Mouse (Mus musculus) testis, adult 2 months (tissue): ENCODE data around the gene Nrxn2. TPM values are rescaled to one million over a fixed set of nuclear protein-coding genes. Genes with fewer than 3 reads are reported as not detected.

Experiments used
- H3K27ac ChIP-seq: fragments of 200-500 bp; 2 replicates; pipeline ENCODE4 v1.5.1; 2012; ENCODE audit warnings: low read depth, low read length; ENCODE audit not compliant: control insufficient read depth, insufficient read depth
- H3K27me3 ChIP-seq: fragments of 200-500 bp; 2 replicates; pipeline ENCODE4 v1.6.1; 2012; ENCODE audit warnings: mild to moderate bottlenecking, low read length, moderate library complexity; ENCODE audit not compliant: control insufficient read depth, insufficient read depth
- H3K36me3 ChIP-seq: fragments of 200-500 bp; 2 replicates; pipeline ENCODE4 v1.6.1; 2012; ENCODE audit warnings: mild to moderate bottlenecking, low read length; ENCODE audit not compliant: control insufficient read depth, insufficient read depth
- H3K4me1 ChIP-seq: fragments of 200-500 bp; 2 replicates; pipeline ENCODE4 v1.6.1; 2012; ENCODE audit warnings: low read length; ENCODE audit not compliant: control insufficient read depth, insufficient read depth
- H3K4me3 ChIP-seq: fragments of 200-500 bp; 2 replicates; pipeline ENCODE4 v1.5.1; 2012; ENCODE audit warnings: low read depth, mild to moderate bottlenecking, low read length, moderate library complexity, mixed read lengths; ENCODE audit not compliant: control insufficient read depth
- CTCF ChIP-seq: fragments of 200-500 bp; IDR thresholded peaks from 2 replicates; pipeline ENCODE4 v1.5.1; 2012; ENCODE audit warnings: low read depth, mild to moderate bottlenecking, inconsistent platforms, low read length, moderate library complexity; ENCODE audit not compliant: control insufficient read depth, insufficient read depth, insufficient replicate concordance
- POLR2A ChIP-seq: fragments of 200-500 bp; IDR thresholded peaks from 2 replicates; pipeline ENCODE4 v1.6.1; 2012; ENCODE audit warnings: low read depth, mild to moderate bottlenecking, inconsistent platforms, low read length, moderate library complexity; ENCODE audit not compliant: control insufficient read depth
- polyA plus RNA-seq: library from polyadenylated mRNA; depleted of rRNA; stranded (reverse); fragments of >200 nt; gene quantifications from 2 replicates; pipeline ENCODE4 v1.2.3, GENCODE M21; 2012

Gene Nrxn2
- polyA plus RNA-seq, 1 experiment = 2.5 TPM

DNA sequence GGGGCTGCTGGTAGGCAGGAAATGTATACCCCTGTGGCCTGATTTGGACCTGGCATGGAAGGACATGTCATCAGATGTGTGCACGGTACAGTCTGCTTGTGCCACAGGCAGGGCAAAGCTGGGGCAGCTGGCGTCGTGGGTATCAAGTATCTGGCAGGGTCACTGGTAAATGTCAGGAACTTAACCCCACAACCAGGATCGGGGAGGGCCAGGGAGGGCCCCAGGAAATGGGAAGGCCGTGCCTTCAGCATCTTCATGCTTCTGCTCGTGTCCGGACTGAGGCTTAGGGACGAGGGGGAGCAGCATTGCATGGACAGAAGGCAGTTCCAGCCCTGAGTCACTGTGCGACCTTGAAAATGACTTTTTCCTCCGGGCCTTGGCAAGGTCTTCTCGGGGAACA lies 33.6 kb upstream of the Nrxn2 start:
- no peaks in the 10 kb centered on the region for H3K27me3 ChIP-seq
- TF ChIP-seq CTCF = no peak
- TF ChIP-seq POLR2A = no peak
- H3K27ac ChIP-seq = no peak overlapping the region
- H3K4me1 ChIP-seq = no peaks in the 10 kb centered on the region
- no peaks in the 10 kb centered on the region for H3K36me3 ChIP-seq
- no peak overlapping the region for H3K4me3 ChIP-seq

DNA sequence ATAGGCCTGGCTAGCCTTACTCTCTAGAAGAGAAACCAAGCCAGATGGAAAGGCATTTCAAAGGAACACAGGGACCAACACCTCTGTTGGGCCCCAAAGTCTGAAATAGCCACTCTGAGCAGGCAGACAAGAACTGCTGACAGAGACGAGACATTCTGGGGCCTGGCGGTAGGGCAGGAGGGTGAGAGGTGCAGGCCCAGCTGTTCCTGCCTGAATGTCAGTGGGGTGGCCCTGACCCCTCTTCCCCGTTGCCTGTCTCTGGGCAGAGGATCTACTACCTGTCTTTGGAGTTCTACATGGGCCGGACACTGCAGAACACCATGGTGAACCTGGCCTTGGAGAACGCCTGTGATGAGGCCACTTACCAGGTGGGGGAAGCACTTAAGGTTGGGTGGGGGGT lies 33.1 kb upstream of the Nrxn2 start:
- no peaks in the 10 kb centered on the region for H3K4me1 ChIP-seq
- H3K27ac ChIP-seq = no peak overlapping the region
- H3K27me3 ChIP-seq = no peaks in the 10 kb centered on the region
- H3K36me3 ChIP-seq = no peaks in the 10 kb centered on the region
- no peak overlapping the region for H3K4me3 ChIP-seq
- TF ChIP-seq CTCF = no peak
- no peak for TF ChIP-seq POLR2A

DNA sequence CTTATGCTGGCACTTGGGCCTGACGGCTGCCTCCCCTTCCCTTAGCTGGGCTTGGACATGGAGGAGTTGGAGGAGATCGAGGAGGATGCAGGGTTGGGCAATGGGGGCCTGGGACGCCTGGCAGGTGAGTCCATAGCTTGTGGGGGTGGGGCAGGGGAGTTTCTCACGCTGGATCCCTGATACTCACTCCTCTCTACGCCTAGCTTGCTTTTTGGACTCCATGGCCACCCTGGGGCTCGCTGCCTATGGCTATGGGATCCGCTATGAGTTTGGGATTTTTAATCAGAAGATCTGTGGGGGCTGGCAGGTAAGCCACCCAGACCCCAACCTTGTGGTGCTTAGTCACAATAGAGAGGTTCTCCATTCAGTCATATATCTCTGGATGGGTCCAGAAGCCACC lies 32.7 kb upstream of the Nrxn2 start:
- H3K4me3 ChIP-seq = no peak overlapping the region
- H3K4me1 ChIP-seq = no peaks in the 10 kb centered on the region
- TF ChIP-seq CTCF (no peak), POLR2A (no peak)
- no peaks in the 10 kb centered on the region for H3K27me3 ChIP-seq
- no peaks in the 10 kb centered on the region for H3K36me3 ChIP-seq
- no peak overlapping the region for H3K27ac ChIP-seq

DNA sequence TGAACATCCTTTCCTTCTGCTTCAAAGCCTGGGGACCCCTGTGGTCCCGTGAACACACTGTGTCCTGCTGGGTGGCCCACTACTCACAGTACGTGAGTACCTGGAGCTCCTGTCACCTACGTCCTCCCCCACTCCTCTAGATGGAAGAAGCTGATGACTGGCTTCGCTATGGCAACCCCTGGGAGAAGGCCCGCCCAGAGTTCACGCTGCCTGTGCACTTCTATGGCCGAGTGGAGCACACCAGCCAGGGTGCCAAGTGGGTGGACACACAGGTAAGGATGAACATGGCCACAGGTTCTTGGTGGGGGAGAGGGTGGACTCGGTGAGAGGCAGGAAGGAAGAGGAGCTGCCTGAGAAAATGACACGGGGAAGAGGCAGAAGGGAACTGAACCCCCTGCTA lies 32.3 kb upstream of the Nrxn2 start:
- Histone ChIP-seq H3K27ac (no peak overlapping the region), H3K36me3 (no peaks in the 10 kb centered on the region), H3K4me1 (no peaks in the 10 kb centered on the region), H3K27me3 (no peaks in the 10 kb centered on the region), H3K4me3 (no peak overlapping the region)
- no peak for TF ChIP-seq POLR2A
- TF ChIP-seq CTCF = no peak

DNA sequence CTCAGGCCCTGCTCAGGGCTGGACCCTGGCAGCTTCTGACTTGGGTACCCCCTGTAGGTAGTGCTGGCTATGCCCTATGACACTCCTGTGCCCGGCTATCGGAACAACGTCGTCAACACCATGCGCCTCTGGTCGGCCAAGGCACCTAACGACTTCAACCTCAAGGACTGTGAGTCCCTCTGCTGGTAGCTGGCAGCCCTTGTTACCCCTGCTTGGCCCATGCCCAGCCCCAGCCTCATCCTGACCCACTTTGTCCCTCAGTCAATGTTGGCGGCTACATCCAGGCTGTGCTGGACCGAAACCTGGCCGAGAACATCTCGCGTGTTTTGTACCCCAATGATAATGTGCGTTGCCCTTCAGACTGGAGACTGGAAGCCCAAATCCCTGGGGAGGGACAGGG lies 30.5 kb upstream of the Nrxn2 start:
- no peaks in the 10 kb centered on the region for H3K4me1 ChIP-seq

DNA sequence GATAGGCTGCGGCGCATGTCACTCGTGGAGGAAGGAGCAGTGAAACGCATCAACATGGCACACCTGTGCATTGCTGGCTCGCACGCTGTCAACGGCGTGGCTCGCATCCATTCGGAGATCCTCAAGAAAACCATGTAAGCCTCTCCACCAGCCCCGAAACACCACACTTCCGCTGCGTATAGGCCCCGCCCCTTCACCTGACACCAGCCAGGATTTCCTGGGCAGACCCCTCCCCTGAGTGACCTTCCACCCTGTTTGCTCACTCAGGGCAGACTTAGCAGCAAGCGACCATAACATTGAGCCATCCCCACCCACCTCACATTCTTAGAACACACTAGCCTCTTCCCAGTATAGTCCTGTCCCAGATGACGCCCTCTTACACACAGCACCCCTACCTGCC lies 28.7 kb upstream of the Nrxn2 start:
- H3K27ac ChIP-seq = no peak overlapping the region

More for the DNA sequence above, 30.5 kb upstream of the Nrxn2 start:
- TF ChIP-seq POLR2A (no peak), CTCF (peak; percentile 9; the same call in 1 of the 2 replicates)
- no peaks in the 10 kb centered on the region for H3K36me3 ChIP-seq
- no peaks in the 10 kb centered on the region for H3K27me3 ChIP-seq
- H3K27ac ChIP-seq = no peak overlapping the region
- H3K4me3 ChIP-seq = no peak overlapping the region

DNA sequence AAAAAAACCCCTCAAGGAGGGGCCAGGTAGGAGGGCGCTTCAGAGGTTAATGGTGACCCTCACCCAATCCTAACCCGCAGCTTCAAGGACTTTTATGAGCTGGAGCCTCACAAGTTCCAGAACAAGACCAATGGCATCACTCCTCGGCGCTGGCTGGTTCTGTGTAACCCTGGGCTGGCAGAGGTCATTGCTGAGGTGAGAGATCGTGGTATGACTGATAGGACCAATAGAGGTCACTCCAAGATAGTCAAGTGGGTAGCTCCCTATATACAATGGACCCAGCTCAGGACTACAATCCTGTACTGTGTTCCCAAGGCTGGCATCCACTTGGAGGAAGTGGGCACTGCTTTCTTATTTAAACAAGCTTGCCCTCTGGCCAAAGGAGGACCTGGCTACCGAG lies 28.3 kb upstream of the Nrxn2 start:
- H3K27me3 ChIP-seq = no peaks in the 10 kb centered on the region
- H3K4me1 ChIP-seq = no peaks in the 10 kb centered on the region
- H3K27ac ChIP-seq = no peak overlapping the region
- H3K4me3 ChIP-seq = no peak overlapping the region
- TF ChIP-seq CTCF = no peak
- TF ChIP-seq POLR2A = no peak
- H3K36me3 ChIP-seq = no peaks in the 10 kb centered on the region

More for the DNA sequence above, 28.7 kb upstream of the Nrxn2 start:
- Histone ChIP-seq H3K4me1 (no peaks in the 10 kb centered on the region), H3K36me3 (no peaks in the 10 kb centered on the region), H3K4me3 (peak overlapping the region; percentile 8), H3K27me3 (no peaks in the 10 kb centered on the region)
- no peak for TF ChIP-seq POLR2A
- TF ChIP-seq CTCF = no peak
